Mouse (Mus musculus) embryo, embryonic 9.5 days (tissue): ENCODE results near the gene Gm21962.
A peak's percentile ranks its signal among the peaks of the same experiment; 100 is the strongest.
"Not testable (repeated sequence)": the region's sequence is repeated elsewhere in the genome, so short reads cannot be mapped to it uniquely, and the experiment has no call there.

Experiments
- DNase-seq: peaks from one replicate; pipeline ENCODE4 v3.0.0-alpha.2; 2017; ENCODE audit errors: extremely low spot score

Gm21962 gene

GRCm38 (mm10) chr3:137671224-137671623 lies at the start of gene Gm21962:
Gene Gm21962 (plus strand): TSS chr3:137671524.
- not testable (repeated sequence) for DNase-seq

- no peak for DNase-seq
Observed at GRCm38 (mm10) chr3:137622091-137622490, 49.2 kb upstream of the Gm21962 start.

GRCm38 (mm10) chr3:137622895-137623580 lies 48.3 kb upstream of the Gm21962 start:
- no peak for DNase-seq

GRCm38 (mm10) chr3:137623581-137624362 lies 47.6 kb upstream of the Gm21962 start:
- DNase-seq, result peak; percentile 83

- DNase-seq, result no peak
Observed at GRCm38 (mm10) chr3:137625054-137625453, 46.3 kb upstream of the Gm21962 start.

- no peak for DNase-seq
Observed at GRCm38 (mm10) chr3:137633726-137634125, 37.6 kb upstream of the Gm21962 start.

- no peak for DNase-seq
Observed at GRCm38 (mm10) chr3:137636571-137636970, 34.8 kb upstream of the Gm21962 start.

- DNase-seq, result no peak
Observed at GRCm38 (mm10) chr3:137641238-137641637, 30.1 kb upstream of the Gm21962 start.

GRCm38 (mm10) chr3:137642137-137642536 lies 29.2 kb upstream of the Gm21962 start:
- no peak for DNase-seq

GRCm38 (mm10) chr3:137642568-137642967 lies 28.8 kb upstream of the Gm21962 start:
- no peak for DNase-seq

GRCm38 (mm10) chr3:137644081-137644480 lies 27.2 kb upstream of the Gm21962 start:
- DNase-seq, result no peak

- no peak for DNase-seq
Observed at GRCm38 (mm10) chr3:137644947-137645346, 26.4 kb upstream of the Gm21962 start.

GRCm38 (mm10) chr3:137647427-137648100 lies 23.8 kb upstream of the Gm21962 start:
- DNase-seq, result no peak

- no peak for DNase-seq
Observed at GRCm38 (mm10) chr3:137649112-137649511, 22.2 kb upstream of the Gm21962 start.

GRCm38 (mm10) chr3:137652853-137653252 lies 18.5 kb upstream of the Gm21962 start:
- no peak for DNase-seq

GRCm38 (mm10) chr3:137680923-137681322 lies 9.6 kb downstream of the Gm21962 start:
- peak; percentile 12 for DNase-seq

- peak; percentile 67 for DNase-seq
Observed at GRCm38 (mm10) chr3:137682911-137683806, 11.8 kb downstream of the Gm21962 start.

- no peak for DNase-seq
Observed at GRCm38 (mm10) chr3:137683807-137684403, 12.6 kb downstream of the Gm21962 start.

GRCm38 (mm10) chr3:137686932-137687331 lies 15.6 kb downstream of the Gm21962 start:
- no peak for DNase-seq

GRCm38 (mm10) chr3:137691503-137691902 lies 20.2 kb downstream of the Gm21962 start:
- DNase-seq, result no peak

GRCm38 (mm10) chr3:137715946-137716345 lies 44.6 kb downstream of the Gm21962 start:
- no peak for DNase-seq
